Mouse (Mus musculus) CH12.LX (cell line): ENCODE data around the gene Wdr90. TPM values are rescaled to one million over a fixed set of nuclear protein-coding genes. Genes with fewer than 3 reads are reported as not detected.

ENCODE experiments used
- DNase-seq: peaks from one replicate; pipeline ENCODE4 v3.0.0-alpha.2; 2013; ENCODE audit errors: extremely low read depth
- H3K27ac ChIP-seq: 2 replicates; pipeline ENCODE4 v1.5.1; 2012; ENCODE audit warnings: low read depth, mild to moderate bottlenecking, control low read depth, moderate library complexity; ENCODE audit not compliant: insufficient read depth
- H3K27me3 ChIP-seq: replicated peaks from 2 replicates; pipeline ENCODE3; 2012; ENCODE audit warnings: inconsistent platforms
- H3K36me3 ChIP-seq, 2 experiments: replicated peaks in 1 of 2; 2 replicates each; pipeline versions ENCODE3 to v1.6.1; 2012; ENCODE audit warnings: inconsistent platforms in 1 of 2, low read length in 1 of 2, mild to moderate bottlenecking in 1 of 2, mixed read lengths in 1 of 2, moderate library complexity in 1 of 2; ENCODE audit not compliant: control insufficient read depth in 1 of 2, insufficient read depth in 1 of 2
- H3K4me1 ChIP-seq, 2 experiments: 2 replicates each; pipeline ENCODE4 v1.6.1; 2012; ENCODE audit warnings: inconsistent platforms in 1 of 2, moderate library complexity in 1 of 2; ENCODE audit not compliant: insufficient read depth in 2 of 2, control insufficient read depth in 1 of 2
- H3K4me2 ChIP-seq: 2 replicates; pipeline ENCODE4 v1.6.1; 2012; ENCODE audit warnings: low read depth, mild to moderate bottlenecking, control low read depth; ENCODE audit not compliant: poor library complexity, insufficient read depth, severe bottlenecking
- H3K4me3 ChIP-seq, 3 experiments: fragments of 150-350 bp in 1 of 3; sonication (generic) in 1 of 3; replicated peaks in 1 of 3; 2 replicates each; pipeline versions ENCODE3 to v1.5.1; 2011 to 2012; ENCODE audit warnings: low read depth in 2 of 3, low read length in 2 of 3, mild to moderate bottlenecking in 2 of 3, moderate library complexity in 2 of 3, control low read depth in 1 of 3, improper control_type of control experiment in 1 of 3, inconsistent platforms in 1 of 3, mixed read lengths in 1 of 3; ENCODE audit not compliant: poor library complexity in 1 of 3
- H3K79me2 ChIP-seq: replicated peaks from 2 replicates; pipeline ENCODE4 v1.6.1; 2012; ENCODE audit warnings: mild to moderate bottlenecking, moderate library complexity; ENCODE audit not compliant: control insufficient read depth, poor library complexity, insufficient read depth, severe bottlenecking; ENCODE audit errors: extremely low read depth
- H3K9ac ChIP-seq: 2 replicates; pipeline ENCODE4 v1.6.1; 2012; ENCODE audit warnings: low read depth, mild to moderate bottlenecking, control low read depth, moderate library complexity; ENCODE audit not compliant: insufficient read depth
- H3K9me3 ChIP-seq: replicated peaks from 2 replicates; pipeline ENCODE3; 2012; ENCODE audit warnings: low read length, inconsistent platforms, mixed read lengths
- CHD1 ChIP-seq: IDR thresholded peaks from 2 replicates; pipeline ENCODE4 v1.6.1; 2012; ENCODE audit warnings: low read depth, low read length, improper control_type of control experiment, inconsistent platforms
- ETS1 ChIP-seq: conservative IDR thresholded peaks from 2 replicates; pipeline ENCODE4 v1.6.1; 2012; ENCODE audit warnings: low read depth, mild to moderate bottlenecking, inconsistent platforms, low read length, improper control_type of control experiment, moderate library complexity
- GABPA ChIP-seq: IDR thresholded peaks from 2 replicates; pipeline ENCODE4 v1.6.1; 2012; ENCODE audit warnings: low read depth, low read length, improper control_type of control experiment, inconsistent platforms; ENCODE audit not compliant: insufficient replicate concordance
- JUN ChIP-seq: IDR thresholded peaks from 2 replicates; pipeline ENCODE4 v1.6.1; 2011; ENCODE audit warnings: low read depth, mild to moderate bottlenecking, low read length, improper control_type of control experiment, moderate library complexity; ENCODE audit not compliant: insufficient read depth
- JUND ChIP-seq: conservative IDR thresholded peaks from 2 replicates; pipeline ENCODE4 v1.6.1; 2011; ENCODE audit warnings: low read depth, low read length, improper control_type of control experiment
- KAT2A ChIP-seq: IDR thresholded peaks from 2 replicates; pipeline ENCODE4 v1.6.1; 2012; ENCODE audit warnings: low read length, improper control_type of control experiment, inconsistent platforms; ENCODE audit not compliant: insufficient replicate concordance
- MAX ChIP-seq: IDR thresholded peaks from 2 replicates; pipeline ENCODE4 v1.6.1; 2011; ENCODE audit warnings: low read length, improper control_type of control experiment
- MEF2A ChIP-seq: IDR thresholded peaks from 2 replicates; pipeline ENCODE4 v1.6.1; 2014; ENCODE audit warnings: low read depth, mild to moderate bottlenecking, inconsistent platforms, low read length, improper control_type of control experiment, borderline replicate concordance
- MXI1 ChIP-seq: IDR thresholded peaks from 2 replicates; pipeline ENCODE4 v1.6.1; 2011; ENCODE audit warnings: mild to moderate bottlenecking, low read depth, low read length, improper control_type of control experiment
- MYC ChIP-seq: IDR thresholded peaks from 2 replicates; pipeline ENCODE4 v1.6.1; 2011; ENCODE audit warnings: low read depth, mild to moderate bottlenecking, improper control_type of control experiment, low read length
- PAX5 ChIP-seq: IDR thresholded peaks from 2 replicates; pipeline ENCODE4 v1.6.1; 2012; ENCODE audit warnings: low read length, inconsistent platforms, mixed read lengths
- POLR2A ChIP-seq: IDR thresholded peaks from 2 replicates; pipeline ENCODE4 v1.6.1; 2011; ENCODE audit warnings: low read depth, mild to moderate bottlenecking, improper control_type of control experiment, low read length
- POLR2AphosphoS2 ChIP-seq: IDR thresholded peaks from 2 replicates; pipeline ENCODE4 v1.6.1; 2011; ENCODE audit warnings: low read depth, low read length, improper control_type of control experiment
- RAD21 ChIP-seq: IDR thresholded peaks from 2 replicates; pipeline ENCODE4 v1.6.1; 2011; ENCODE audit warnings: low read depth, mild to moderate bottlenecking, low read length, improper control_type of control experiment, moderate library complexity
- RCOR1 ChIP-seq: conservative IDR thresholded peaks from 2 replicates; pipeline ENCODE4 v1.6.1; 2012; ENCODE audit warnings: low read depth, mild to moderate bottlenecking, inconsistent platforms, low read length, improper control_type of control experiment
- SIN3A ChIP-seq: IDR thresholded peaks from 2 replicates; pipeline ENCODE4 v1.6.1; 2012; ENCODE audit warnings: low read length, improper control_type of control experiment, inconsistent platforms
- TBP ChIP-seq: conservative IDR thresholded peaks from 2 replicates; pipeline ENCODE4 v1.6.1; 2011; ENCODE audit warnings: low read depth, low read length, improper control_type of control experiment
- TCF12 ChIP-seq: IDR thresholded peaks from 2 replicates; pipeline ENCODE4 v1.6.1; 2014; ENCODE audit warnings: low read depth, mild to moderate bottlenecking, inconsistent platforms, low read length, improper control_type of control experiment
- UBTF ChIP-seq: IDR thresholded peaks from 2 replicates; pipeline ENCODE4 v1.6.1; 2012; ENCODE audit warnings: low read depth, mild to moderate bottlenecking, inconsistent platforms, low read length, improper control_type of control experiment, moderate library complexity
- USF2 ChIP-seq: conservative IDR thresholded peaks from 2 replicates; pipeline ENCODE4 v1.6.1; 2011; ENCODE audit warnings: low read depth, low read length, improper control_type of control experiment
- ZKSCAN1 ChIP-seq: IDR thresholded peaks from 2 replicates; pipeline ENCODE4 v1.6.1; 2012; ENCODE audit warnings: low read depth, inconsistent platforms, low read length, improper control_type of control experiment, borderline replicate concordance
- ZMIZ1 ChIP-seq: IDR thresholded peaks from 2 replicates; pipeline ENCODE4 v1.6.1; 2012; ENCODE audit warnings: low read depth, mild to moderate bottlenecking, inconsistent platforms, low read length, improper control_type of control experiment
- dilution Hi-C: fragments of 300-500 bp; cut with MboI; formaldehyde crosslinking; loops from 2 replicates; pipeline ENCODE4 v1.14.3; 2020; ENCODE audit warnings: low sequenced_read_pairs; ENCODE audit not compliant: extremely low pct_unique_long_range_greater_than_20kb, extremely low pct_ligation_motif_present
- in situ Hi-C: fragments of 300-500 bp; cut with MboI; formaldehyde crosslinking; loops from 3 replicates; pipeline ENCODE4 v1.14.3; 2019; ENCODE audit warnings: low sequenced_read_pairs, low pct_ligation_motif_present, low pct_unique_long_range_greater_than_20kb, mixed read lengths
- polyA plus RNA-seq: library from polyadenylated mRNA; unstranded; fragments of >175 nt; gene quantifications from 2 replicates; pipeline ENCODE4 v1.2.1, GENCODE M21; 2012; ENCODE audit warnings: low read depth; ENCODE audit not compliant: insufficient read length
- total RNA-seq, 2 experiments: library from RNA; depleted of rRNA; stranded (reverse); fragments of 300-350 nt in 1 of 2; fragments of >200 nt in 1 of 2; gene quantifications; 2 replicates each; pipeline ENCODE4 v1.2.3; 2012 to 2014

Gene Wdr90
- total and polyA plus RNA-seq, 3 experiments: 16.0 to 38.0 (median 23.8) TPM

DNA sequence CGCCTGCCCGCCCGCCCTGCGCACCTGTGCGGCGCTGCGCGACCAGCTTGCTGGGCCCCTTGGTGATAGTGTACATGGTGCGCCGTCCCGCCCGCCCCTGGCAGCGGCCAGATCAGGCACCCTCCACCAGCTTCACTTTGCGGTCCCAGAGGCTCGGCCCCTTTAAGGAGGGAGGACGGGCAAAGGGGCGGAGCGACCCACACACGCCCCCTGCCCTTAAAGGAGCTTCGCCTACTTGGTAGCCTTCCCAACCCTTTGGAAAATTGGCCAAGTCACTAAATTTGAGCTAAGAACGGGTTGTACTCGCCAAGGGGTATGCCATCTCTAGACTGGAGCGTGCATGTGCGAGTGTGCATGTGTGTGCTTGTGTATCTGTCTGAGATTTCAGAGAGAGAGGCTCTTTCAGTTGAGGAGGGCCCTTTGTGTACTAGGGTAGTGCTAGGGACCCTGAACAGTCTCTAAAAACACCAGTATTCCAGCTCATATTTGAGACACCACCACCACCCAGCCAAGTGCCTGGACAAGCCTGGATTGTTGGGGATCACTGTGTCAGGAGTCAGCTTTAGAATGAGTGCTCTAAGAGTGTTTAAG is 7.4 kb upstream of the Wdr90 start, which contains the start of gene Mcrip2:
Gene Mcrip2, minus strand, starts transcription at position 164 of the 591 bp plus-strand sequence.
- TF ChIP-seq JUND (no peak), MEF2A (no peak; the same call in 1 of the 2 replicates), SIN3A (peak; percentile 73; the same call in 1 of the 2 replicates), POLR2AphosphoS2 (no peak), POLR2A (peak; percentile 59; the same call in 1 of the 2 replicates)
- TF ChIP-seq, all 38 proteins: peak for 2
- Histone ChIP-seq H3K27ac (no peak within 1 kb of the TSS), H3K4me3 (peak within 1 kb of the TSS; percentile 49 to 76 (median 51)), H3K9me3 (no peaks in the 10 kb centered on the region), H3K9ac (peak within 1 kb of the TSS; percentile 28; the same call in 1 of the 2 replicates), H3K4me1 (peaks cover 4 to 15% of the 10 kb centered on the region in 2 experiments; a peak in 2 of 4 replicates), H3K4me2 (peak within 1 kb of the TSS; percentile 79), H3K79me2 (no peaks in the 10 kb centered on the region), H3K36me3 (no peaks in the 10 kb centered on the region), H3K27me3 (peaks cover 63% of the 10 kb centered on the region)
- dilution Hi-C loops: no loop called here
- DNase-seq: no peak
- in situ Hi-C loops: no loop called here

DNA sequence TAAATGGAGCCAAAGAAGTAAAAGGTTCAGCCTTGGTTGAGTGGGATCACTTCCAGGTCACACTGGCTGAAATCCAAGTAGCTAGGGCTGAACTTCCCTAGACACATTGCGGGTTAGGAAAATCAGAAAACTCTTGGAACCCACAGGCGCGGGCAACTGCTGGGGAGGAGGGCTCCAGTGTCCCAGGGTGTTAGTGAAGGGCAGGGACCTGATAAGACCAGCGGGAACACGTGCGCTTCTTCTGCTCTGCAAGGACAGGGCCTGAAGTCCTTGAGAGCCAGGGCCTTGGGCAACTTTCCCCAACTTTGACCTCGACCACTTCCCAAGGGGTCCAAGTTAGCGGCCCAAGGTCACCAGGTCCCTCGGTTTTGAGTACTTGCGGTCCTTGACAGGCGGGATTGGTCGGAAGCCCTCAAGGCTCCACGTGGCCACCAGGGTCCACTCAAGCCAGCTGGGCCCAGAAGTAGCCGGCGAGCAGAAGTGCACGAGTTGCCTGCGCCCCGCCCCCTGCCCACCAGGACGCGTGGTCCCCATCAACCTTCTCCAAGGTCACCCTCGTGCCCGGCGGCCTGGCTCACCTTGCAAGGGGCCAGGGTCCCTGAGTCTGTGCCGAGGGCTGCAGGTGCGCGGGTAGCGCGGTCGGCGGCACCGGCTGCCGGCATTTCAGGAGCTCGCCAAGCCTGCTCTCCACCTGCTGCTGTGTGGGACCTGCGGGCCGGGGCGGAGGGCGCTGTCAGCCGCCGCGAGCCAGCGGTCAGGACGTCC is 6.7 kb upstream of the Wdr90 start:
- dilution Hi-C loops: no loop called here
- Histone ChIP-seq H3K36me3 (no peaks in the 10 kb centered on the region), H3K9me3 (no peaks in the 10 kb centered on the region), H3K27ac (no peak overlapping the region)
- in situ Hi-C loops: no loop called here
- TF ChIP-seq UBTF: 0 out of 2 replicates have a peak, but pooled peaks have one; percentile 38
- TF ChIP-seq PAX5: no peak
- no peak for TF ChIP-seq JUN
- no peak for TF ChIP-seq RAD21
- TF ChIP-seq MAX: peak; percentile 63
- peak; percentile 36; the same call in 1 of the 2 replicates for TF ChIP-seq MYC
- TF ChIP-seq TBP: no peak
- no peak for TF ChIP-seq CHD1
- TF ChIP-seq ETS1: no peak
- no peak for TF ChIP-seq USF2
- no peak for TF ChIP-seq RCOR1
- no peak for TF ChIP-seq ZKSCAN1
- TF ChIP-seq KAT2A: no peak
- no peak for TF ChIP-seq GABPA
- TF ChIP-seq POLR2AphosphoS2: no peak
- TF ChIP-seq ZMIZ1: no peak
- TF ChIP-seq MXI1: peak; percentile 82
- TF ChIP-seq MEF2A: no peak
- no peak for TF ChIP-seq TCF12
- TF ChIP-seq JUND: no peak
- TF ChIP-seq, all 38 proteins: peak for 4
- no peak for DNase-seq
- peak overlapping the region; percentile 79 for H3K4me2 ChIP-seq
- peak overlapping the region; percentile 28; the same call in 1 of the 2 replicates for H3K9ac ChIP-seq
- H3K4me3 ChIP-seq: peak overlapping the region; percentile 49 to 76 (median 51)
- no peaks in the 10 kb centered on the region for H3K79me2 ChIP-seq
- peaks cover 62% of the 10 kb centered on the region for H3K27me3 ChIP-seq
- H3K4me1 ChIP-seq: peaks cover 4 to 16% of the 10 kb centered on the region in 2 experiments; a peak in 3 of 4 replicates
